Mouse (Mus musculus) thymus, adult 2 months (tissue): ENCODE results near the gene Ntrk2.

Source experiments
- CTCF ChIP-seq: fragments of 200-500 bp; IDR thresholded peaks from 2 replicates; pipeline ENCODE4 v1.5.1; 2012; ENCODE audit warnings: mild to moderate bottlenecking, control low read depth, low read length, moderate library complexity, borderline replicate concordance; ENCODE audit not compliant: control insufficient read depth, poor library complexity, insufficient read depth; ENCODE audit errors: extremely low read depth
- POLR2A ChIP-seq: fragments of 200-500 bp; IDR thresholded peaks from 2 replicates; pipeline ENCODE4 v1.6.1; 2012; ENCODE audit warnings: mild to moderate bottlenecking, low read length, control low read depth, moderate library complexity; ENCODE audit not compliant: control insufficient read depth, poor library complexity, insufficient read depth; ENCODE audit errors: extremely low read depth

DNA sequence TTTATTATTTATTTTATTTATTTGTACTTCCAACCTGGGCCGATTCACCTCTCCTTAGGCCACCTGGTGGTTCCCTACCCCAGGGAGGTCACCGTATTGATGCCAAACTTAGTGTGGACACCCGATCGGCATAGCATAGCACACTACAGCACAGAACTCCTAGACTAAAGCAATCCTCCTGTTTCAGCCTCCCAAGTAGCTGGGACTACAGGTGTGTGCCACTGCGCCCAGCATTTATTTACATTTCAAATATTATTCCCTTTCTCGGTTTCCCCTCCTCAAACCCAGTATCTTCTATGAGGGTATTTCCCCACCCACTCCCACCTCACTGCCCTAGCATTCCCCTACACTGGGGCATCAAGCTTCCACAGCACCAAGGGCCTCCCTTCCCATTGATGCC is 38.1 kb upstream of the Ntrk2 start:
- TF ChIP-seq POLR2A (no peak), CTCF (no peak)
